Mouse (Mus musculus) stomach, postnatal 0 days (tissue): ENCODE measurements at regions not wholly inside any gene's neighbourhood (a gene's known extent, or its start where the extent isn't known, plus 50 kb on each side); places are given as distances from the start of the nearest gene placed in this dataset.

Experiments used
- ATAC-seq: fragments of 200-750 bp; cut with Nextera tagmentation; 2 replicates; pipeline ENCODE4 v1.8.0; 2017; ENCODE audit not compliant: low FRiP score, low TSS enrichment
- DNase-seq: peaks from one replicate; pipeline ENCODE4 v3.0.0-alpha.2; 2016; ENCODE audit warnings: low spot score
- H3K27ac ChIP-seq: fragments of 300-500 bp; sonication (generic); replicated peaks from 2 replicates; pipeline ENCODE4 v1.5.1; 2014; ENCODE audit warnings: mild to moderate bottlenecking, control low read depth
- H3K27me3 ChIP-seq: fragments of 300-500 bp; sonication (generic); 2 replicates; pipeline ENCODE4 v1.6.1; 2014; ENCODE audit warnings: low read length; ENCODE audit not compliant: control insufficient read depth, insufficient read depth
- H3K36me3 ChIP-seq: fragments of 300-500 bp; sonication (generic); 2 replicates; pipeline ENCODE4 v1.6.1; 2014; ENCODE audit warnings: low read length, mixed read lengths; ENCODE audit not compliant: control insufficient read depth, insufficient read depth
- H3K4me1 ChIP-seq: fragments of 300-500 bp; sonication (generic); replicated peaks from 2 replicates; pipeline ENCODE4 v1.6.1; 2014; ENCODE audit warnings: antibody characterized with exemption; ENCODE audit not compliant: control insufficient read depth, insufficient read depth
- H3K4me2 ChIP-seq: fragments of 300-500 bp; sonication (generic); replicated peaks from 2 replicates; pipeline ENCODE4 v1.6.1; 2014; ENCODE audit warnings: low read depth, mild to moderate bottlenecking, control low read depth, moderate library complexity
- H3K4me3 ChIP-seq: fragments of 300-500 bp; sonication (generic); 2 replicates; pipeline ENCODE4 v1.5.1; 2014; ENCODE audit warnings: low read depth, low read length, control low read depth
- H3K9ac ChIP-seq: fragments of 300-500 bp; sonication (generic); 2 replicates; pipeline ENCODE4 v1.6.1; 2014; ENCODE audit warnings: mild to moderate bottlenecking, low read length, control low read depth, mixed read lengths
- H3K9me3 ChIP-seq: fragments of 300-500 bp; sonication (generic); 2 replicates; pipeline ENCODE4 v1.6.1; 2016; ENCODE audit warnings: low read length; ENCODE audit not compliant: control insufficient read depth
- CTCF ChIP-seq: IDR thresholded peaks from 2 replicates; pipeline ENCODE4 v1.5.1; 2016; ENCODE audit warnings: antibody characterized with exemption, low read depth, mild to moderate bottlenecking, moderate library complexity
- EP300 ChIP-seq: optimal IDR thresholded peaks from 2 replicates; pipeline ENCODE3; 2016; ENCODE audit warnings: antibody characterized with exemption
- WGBS: fragments of 180-500 bp; shearing (Covaris S2); extraction: QIAGEN DNeasy Blood & Tissue Kit; methylation state at CpG from one replicate; pipeline ENCODE4 v1.1.7; 2014; 5-methylcytosine and 5-hydroxymethylcytosine counted together

GRCm38 (mm10) chr1:63929362-63930125, 160.5 kb upstream of the 4933402D24Rik start:
- no peaks in the 10 kb centered on the region for H3K9me3 ChIP-seq
- WGBS = 78% methylated on average over 4 of the region's 4 CpGs
- ATAC-seq (no peak), DNase-seq (no peak)
- H3K4me3 ChIP-seq = no peak overlapping the region
- H3K27ac ChIP-seq = no peak overlapping the region
- H3K27me3 ChIP-seq = no peaks in the 10 kb centered on the region
- no peaks in the 10 kb centered on the region for H3K36me3 ChIP-seq
- H3K9ac ChIP-seq = no peak overlapping the region
- TF ChIP-seq CTCF = no peak
- TF ChIP-seq EP300 = no peak
- H3K4me1 ChIP-seq = no peaks in the 10 kb centered on the region
- H3K4me2 ChIP-seq = no peak overlapping the region

- Histone ChIP-seq H3K4me2 (no peak overlapping the region), H3K27ac (no peak overlapping the region), H3K27me3 (no peaks in the 10 kb centered on the region), H3K4me3 (no peak overlapping the region), H3K9me3 (no peaks in the 10 kb centered on the region), H3K4me1 (no peaks in the 10 kb centered on the region), H3K9ac (no peak overlapping the region), H3K36me3 (no peaks in the 10 kb centered on the region)
- WGBS = 87% methylated on average over 5 of the region's 5 CpGs
- no peak for DNase-seq
- TF ChIP-seq CTCF (no peak), EP300 (no peak)
- no peak for ATAC-seq
Measured at GRCm38 (mm10) chr1:63928850-63929249, 159.8 kb upstream of the 4933402D24Rik start.

- no peak overlapping the region for H3K9ac ChIP-seq
- H3K4me2 ChIP-seq = no peak overlapping the region
- DNase-seq = no peak
- no peaks in the 10 kb centered on the region for H3K4me1 ChIP-seq
- no peak overlapping the region for H3K4me3 ChIP-seq
- no peak for ATAC-seq
- no peaks in the 10 kb centered on the region for H3K9me3 ChIP-seq
- no peak overlapping the region for H3K27ac ChIP-seq
- no peaks in the 10 kb centered on the region for H3K27me3 ChIP-seq
- WGBS = 86% methylated on average over 3 of the region's 3 CpGs
- TF ChIP-seq CTCF = no peak
- no peak for TF ChIP-seq EP300
- H3K36me3 ChIP-seq = no peaks in the 10 kb centered on the region
Measured at GRCm38 (mm10) chr1:63928361-63928760, 159.3 kb upstream of the 4933402D24Rik start.

GRCm38 (mm10) chr1:63920181-63920933, 151.3 kb upstream of the 4933402D24Rik start:
- Histone ChIP-seq H3K27ac (no peak overlapping the region), H3K4me2 (no peak overlapping the region), H3K36me3 (no peaks in the 10 kb centered on the region), H3K4me3 (no peak overlapping the region), H3K9ac (no peak overlapping the region), H3K9me3 (no peaks in the 10 kb centered on the region), H3K4me1 (no peaks in the 10 kb centered on the region), H3K27me3 (no peaks in the 10 kb centered on the region)
- DNase-seq (no peak), ATAC-seq (no peak)
- WGBS = 60% methylated on average over 8 of the region's 8 CpGs
- TF ChIP-seq CTCF (no peak), EP300 (no peak)

GRCm38 (mm10) chr1:63918200-63918599, 149.1 kb upstream of the 4933402D24Rik start:
- no peak for DNase-seq
- H3K9ac ChIP-seq = no peak overlapping the region
- no peaks in the 10 kb centered on the region for H3K9me3 ChIP-seq
- no peak overlapping the region for H3K4me2 ChIP-seq
- H3K27me3 ChIP-seq = no peaks in the 10 kb centered on the region
- no peak overlapping the region for H3K4me3 ChIP-seq
- ATAC-seq = no peak
- WGBS = 72% methylated on average over 7 of the region's 7 CpGs
- TF ChIP-seq CTCF (no peak), EP300 (no peak)
- H3K27ac ChIP-seq = no peak overlapping the region
- H3K36me3 ChIP-seq = no peaks in the 10 kb centered on the region
- no peaks in the 10 kb centered on the region for H3K4me1 ChIP-seq
